ENCODE assay signal across 14 mouse cellular contexts in genomic region chr2:151919140-151919539, GRCm38 (mm10). TPM values are rescaled to one million over a fixed set of nuclear protein-coding genes. Genes with fewer than 3 reads are reported as not detected.
DNase-seq lines count a peak whose midpoint lies in the region; ATAC-seq lines count a peak whose summit lies in the region.
"Had no signal": no experiment of that assay in that cellular context is flagged by ENCODE, and none has a peak within 500 bp of the region (broad histone marks: within the 10 kb centered on the region; RNA-seq: fewer than 3 reads in every experiment).

No protein-coding gene starts in this region.

- no peaks in the 10 kb centered on the region for H3K27me3 ChIP-seq in embryonic facial prominence, embryonic 14.5 days (replicated peaks; ENCODE audit: control insufficient read depth, insufficient read depth, low read length)
- H3K27me3 ChIP-seq in embryonic facial prominence, embryonic 10.5 days (replicated peaks; ENCODE audit: low read depth, poor library complexity, severe bottlenecking), result 0 out of 2 replicates have a peak, but pooled peaks cover under 1% of the 10 kb centered on the region
- no peaks in the 10 kb centered on the region for H3K27me3 ChIP-seq in limb, embryonic 13.5 days
- H3K27me3 ChIP-seq in limb, embryonic 10.5 days (ENCODE audit: low read depth, poor library complexity, severe bottlenecking), result 0 out of 2 replicates have a peak, but pooled peaks cover 4% of the 10 kb centered on the region

- H3K4me2 ChIP-seq in embryonic facial prominence, embryonic 14.5 days (ENCODE audit: low read depth, low read length), result no peak overlapping the region
- no peak overlapping the region for H3K4me2 ChIP-seq in limb, embryonic 13.5 days (replicated peaks)
- H3K4me2 ChIP-seq: heart, embryonic 13.5 days had no signal

- H3K9me3 ChIP-seq in embryonic facial prominence, embryonic 14.5 days (ENCODE audit: control insufficient read depth, low read length), result no peaks in the 10 kb centered on the region
- H3K9me3 ChIP-seq in embryonic facial prominence, embryonic 10.5 days, result no peaks in the 10 kb centered on the region
- H3K9me3 ChIP-seq in limb, embryonic 13.5 days, result no peaks in the 10 kb centered on the region
- no peaks in the 10 kb centered on the region for H3K9me3 ChIP-seq in limb, embryonic 10.5 days (replicated peaks)
- H3K9me3 ChIP-seq: heart, embryonic 13.5 days had no signal

- peak; percentile 58 for DNase-seq in embryonic facial prominence, embryonic 14.5 days (ENCODE audit: low spot score)
- no peak for DNase-seq in embryonic facial prominence, embryonic 10.5 days (ENCODE audit: low spot score)
- no peak for DNase-seq in limb, embryonic 10.5 days (ENCODE audit: low spot score)
- DNase-seq in NIH3T3 (ENCODE audit: low read depth), result peak; percentile 58
- peak; percentile 59 to 85 for DNase-seq in kidney, postnatal 25 days
- no peak for DNase-seq in B cell, adult 2 months
- DNase-seq: gastrocnemius, adult 2 months; midbrain, embryonic 14.5 days; retina, postnatal 1 day; thymus, postnatal 4 days had no signal

- no peak overlapping the region for H3K9ac ChIP-seq in embryonic facial prominence, embryonic 14.5 days (ENCODE audit: low read depth, low read length)
- H3K9ac ChIP-seq in limb, embryonic 13.5 days, result no peak overlapping the region
- H3K9ac ChIP-seq: heart, embryonic 13.5 days had no signal

- no peaks in the 10 kb centered on the region for H3K36me3 ChIP-seq in embryonic facial prominence, embryonic 14.5 days (ENCODE audit: control insufficient read depth, insufficient read depth, low read length)
- no peaks in the 10 kb centered on the region for H3K36me3 ChIP-seq in embryonic facial prominence, embryonic 10.5 days (replicated peaks)
- no peaks in the 10 kb centered on the region for H3K36me3 ChIP-seq in limb, embryonic 13.5 days
- no peaks in the 10 kb centered on the region for H3K36me3 ChIP-seq in limb, embryonic 10.5 days
- H3K36me3 ChIP-seq: heart, embryonic 13.5 days had no signal

- no peak overlapping the region for H3K27ac ChIP-seq in embryonic facial prominence, embryonic 14.5 days (replicated peaks; ENCODE audit: low read depth, low read length)
- no peak overlapping the region for H3K27ac ChIP-seq in embryonic facial prominence, embryonic 10.5 days (replicated peaks)
- H3K27ac ChIP-seq in limb, embryonic 13.5 days, result no peak overlapping the region
- no peak overlapping the region for H3K27ac ChIP-seq in limb, embryonic 10.5 days
- H3K27ac ChIP-seq: gastrocnemius, adult 2 months; heart, embryonic 13.5 days had no signal

- 42% methylated on average over 9 of the region's 9 CpGs for WGBS in embryonic facial prominence, embryonic 14.5 days
- 64% methylated on average over 9 of the region's 9 CpGs for WGBS in embryonic facial prominence, embryonic 10.5 days
- 45% methylated on average over 9 of the region's 9 CpGs for WGBS in limb, embryonic 13.5 days
- WGBS in limb, embryonic 10.5 days, result 62% methylated on average over 9 of the region's 9 CpGs

- peaks cover 30% of the 10 kb centered on the region for H3K4me1 ChIP-seq in embryonic facial prominence, embryonic 14.5 days (ENCODE audit: control insufficient read depth, insufficient read depth, low read length)
- peaks cover 59% of the 10 kb centered on the region for H3K4me1 ChIP-seq in embryonic facial prominence, embryonic 10.5 days
- peaks cover 31% of the 10 kb centered on the region for H3K4me1 ChIP-seq in limb, embryonic 13.5 days
- peaks cover 65% of the 10 kb centered on the region for H3K4me1 ChIP-seq in limb, embryonic 10.5 days

- peak; percentile 50; the same call in 1 of the 2 replicates for ATAC-seq in embryonic facial prominence, embryonic 14.5 days (ENCODE audit: low read depth)
- 0 out of 2 replicates have a peak, but pooled peaks have one; percentile 30 for ATAC-seq in limb, embryonic 13.5 days (ENCODE audit: low FRiP score, low read depth)
- no peak for ATAC-seq in frontal cortex, adult (ENCODE audit: low TSS enrichment)
- ATAC-seq: forebrain, embryonic 14.5 days had no signal

- no peak overlapping the region for H3K4me3 ChIP-seq in embryonic facial prominence, embryonic 14.5 days (ENCODE audit: low read depth, low read length)
- H3K4me3 ChIP-seq in embryonic facial prominence, embryonic 10.5 days, result no peak overlapping the region
- no peak overlapping the region for H3K4me3 ChIP-seq in limb, embryonic 13.5 days
- no peak overlapping the region for H3K4me3 ChIP-seq in limb, embryonic 10.5 days
- H3K4me3 ChIP-seq: gastrocnemius, adult 2 months; heart, embryonic 13.5 days had no signal

RNA-seq across cellular contexts. Expression of gene Angpt4, which starts 8.1 kb away (rescaled TPM):
- polyA plus RNA-seq in embryonic facial prominence, embryonic 14.5 days (2014; fragmentation: Nextera tagmentation; extraction: Ambion mirVana), result 0.64 and 1.1 TPM in 2 replicates
- 0.27 and 0.73 TPM in 2 replicates for polyA plus RNA-seq in embryonic facial prominence, embryonic 10.5 days (2016; fragmentation: Nextera tagmentation; extraction: Ambion mirVana)
- 0.22 and 0.43 TPM in 2 replicates for polyA plus RNA-seq in limb, embryonic 13.5 days (2015; fragmentation: Nextera tagmentation; extraction: Ambion mirVana)
- polyA plus RNA-seq in limb, embryonic 10.5 days (2016; fragmentation: Nextera tagmentation; extraction: Ambion mirVana), result 0.46 and 0.48 TPM in 2 replicates
- polyA plus RNA-seq: forebrain, embryonic 14.5 days had no signal

Comparison
In these comparisons a context has a peak if more than half of its experiments do, and no peak if none do; other contexts are left out.
1. DNase-seq: peak in embryonic facial prominence, embryonic 14.5 days (single experiment), NIH3T3 (single experiment) and kidney, postnatal 25 days (2 of 2); none in embryonic facial prominence, embryonic 10.5 days (single experiment), limb, embryonic 10.5 days (single experiment) and B cell, adult 2 months (0 of 2).